Mouse (Mus musculus) heart, embryonic 12.5 days (tissue): ENCODE data around the gene Lzts2. TPM values are rescaled to one million over a fixed set of nuclear protein-coding genes. Genes with fewer than 3 reads are reported as not detected.
A peak's percentile ranks its signal among the peaks of the same experiment; 100 is the strongest.

ENCODE experiments used
- ATAC-seq: fragments of 200-750 bp; cut with Nextera tagmentation; 2 replicates; pipeline ENCODE4 v1.8.0; 2017; ENCODE audit warnings: moderate TSS enrichment, moderate library complexity; ENCODE audit not compliant: insufficient number of reproducible peaks, low FRiP score
- H3K27ac ChIP-seq: fragments of 300-500 bp; sonication (generic); 2 replicates; pipeline ENCODE4 v1.5.1; 2016; ENCODE audit warnings: mild to moderate bottlenecking, moderate library complexity; ENCODE audit not compliant: poor library complexity, severe bottlenecking
- H3K27me3 ChIP-seq: fragments of 300-500 bp; sonication (generic); replicated peaks from 2 replicates; pipeline ENCODE4 v1.6.1; 2016; ENCODE audit warnings: mild to moderate bottlenecking, moderate library complexity
- H3K36me3 ChIP-seq: fragments of 300-500 bp; sonication (generic); 2 replicates; pipeline ENCODE4 v1.6.1; 2016; ENCODE audit warnings: mild to moderate bottlenecking, moderate library complexity
- H3K4me1 ChIP-seq: fragments of 300-500 bp; sonication (generic); replicated peaks from 2 replicates; pipeline ENCODE4 v1.6.1; 2016; ENCODE audit warnings: mild to moderate bottlenecking
- H3K4me2 ChIP-seq: fragments of 300-500 bp; sonication (generic); 2 replicates; pipeline ENCODE4 v1.6.1; 2016; ENCODE audit warnings: mild to moderate bottlenecking, moderate library complexity
- H3K4me3 ChIP-seq: fragments of 300-500 bp; sonication (generic); 2 replicates; pipeline ENCODE4 v1.5.1; 2016; ENCODE audit warnings: mild to moderate bottlenecking
- H3K9ac ChIP-seq: fragments of 300-500 bp; sonication (generic); 2 replicates; pipeline ENCODE4 v1.6.1; 2016; ENCODE audit warnings: mild to moderate bottlenecking, moderate library complexity
- H3K9me3 ChIP-seq: fragments of 300-500 bp; sonication (generic); replicated peaks from 2 replicates; pipeline ENCODE4 v1.6.1; 2016; ENCODE audit warnings: mild to moderate bottlenecking, moderate library complexity
- WGBS: fragments of 180-500 bp; shearing (Covaris S2); methylation state at CpG from one replicate; pipeline ENCODE4 v1.1.7; 2016; 5-methylcytosine and 5-hydroxymethylcytosine counted together
- polyA plus RNA-seq: library from polyadenylated mRNA; unstranded; fragments of >200 nt; fragmentation: Nextera tagmentation; extraction: Ambion mirVana; gene quantifications from 2 replicates; pipeline ENCODE4 v1.2.1, GENCODE M21; 2016

The Lzts2 gene
- polyA plus RNA-seq = 58.3 and 58.5 TPM in 2 replicates

DNA sequence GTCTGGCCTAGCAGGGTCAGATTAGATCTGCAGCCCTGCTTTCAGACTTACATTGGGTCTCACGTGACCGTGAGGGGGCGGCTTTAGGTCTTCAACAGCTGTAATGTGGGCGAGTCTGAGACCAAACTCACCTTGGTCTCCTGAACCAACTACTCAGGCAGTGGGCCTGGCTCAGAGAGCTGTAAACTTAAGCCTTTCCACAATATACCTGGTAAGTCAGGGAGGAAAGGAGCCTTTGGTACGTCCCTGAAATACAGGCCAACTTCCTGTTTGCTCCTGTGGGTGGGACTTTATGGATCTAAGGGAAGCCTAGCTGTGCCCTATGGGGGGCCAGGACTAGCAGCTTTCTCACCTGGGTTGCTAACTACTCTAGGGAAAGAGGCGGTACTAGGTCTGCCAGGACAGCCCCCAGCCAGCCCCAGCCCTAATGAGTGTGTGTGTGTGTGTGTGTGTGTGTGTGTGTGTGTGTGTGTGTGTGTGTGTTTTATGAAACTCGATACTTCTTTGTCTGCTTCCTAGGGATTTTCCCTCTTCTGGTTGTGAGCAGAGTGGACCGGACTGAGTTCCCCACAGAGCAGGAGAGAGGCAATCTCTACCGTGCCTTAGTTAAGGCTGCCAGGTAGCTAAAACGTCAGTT is at the start of gene Lzts2:
Gene Lzts2 (plus strand): TSS at position 80 of the 637 bp plus-strand sequence.
- Histone ChIP-seq H3K27me3 (no peaks in the 10 kb centered on the region), H3K9ac (peak within 1 kb of the TSS; percentile 97), H3K4me1 (peaks cover 31% of the 10 kb centered on the region), H3K4me2 (peak within 1 kb of the TSS; percentile 98), H3K36me3 (peaks cover 24% of the 10 kb centered on the region), H3K4me3 (peak within 1 kb of the TSS; percentile 78), H3K27ac (peak within 1 kb of the TSS; percentile 100), H3K9me3 (no peaks in the 10 kb centered on the region)
- WGBS = 4% methylated on average over 9 of the region's 10 CpGs
- ATAC-seq = no peak

DNA sequence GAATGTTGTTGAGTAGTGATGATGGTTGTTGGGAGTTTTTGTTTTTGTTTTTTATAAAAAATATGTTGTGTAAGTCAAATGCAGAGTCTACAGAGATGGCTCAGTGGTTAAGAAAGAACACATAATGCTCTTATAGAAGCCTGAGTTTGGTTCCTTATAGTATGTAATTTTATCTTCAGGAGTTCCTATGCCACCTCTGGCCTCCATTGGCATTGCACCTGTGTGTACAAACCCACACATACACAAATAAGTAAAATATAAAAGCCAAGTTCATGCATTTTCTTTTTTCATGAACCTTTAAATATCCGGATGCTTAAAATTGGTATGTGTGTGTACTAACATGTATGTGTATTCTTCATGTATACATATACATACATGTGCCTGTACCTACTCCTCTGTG is 48.2 kb upstream of the Lzts2 start:
- no peaks in the 10 kb centered on the region for H3K27me3 ChIP-seq
- H3K27ac ChIP-seq = no peak overlapping the region
- H3K4me3 ChIP-seq = no peak overlapping the region
- peaks cover 78% of the 10 kb centered on the region for H3K36me3 ChIP-seq
- no peak overlapping the region for H3K9ac ChIP-seq
- ATAC-seq = no peak
- no peaks in the 10 kb centered on the region for H3K4me1 ChIP-seq
- no peaks in the 10 kb centered on the region for H3K9me3 ChIP-seq
- H3K4me2 ChIP-seq = no peak overlapping the region
- WGBS = 88% methylated on average over 1 of the region's 1 CpGs

DNA sequence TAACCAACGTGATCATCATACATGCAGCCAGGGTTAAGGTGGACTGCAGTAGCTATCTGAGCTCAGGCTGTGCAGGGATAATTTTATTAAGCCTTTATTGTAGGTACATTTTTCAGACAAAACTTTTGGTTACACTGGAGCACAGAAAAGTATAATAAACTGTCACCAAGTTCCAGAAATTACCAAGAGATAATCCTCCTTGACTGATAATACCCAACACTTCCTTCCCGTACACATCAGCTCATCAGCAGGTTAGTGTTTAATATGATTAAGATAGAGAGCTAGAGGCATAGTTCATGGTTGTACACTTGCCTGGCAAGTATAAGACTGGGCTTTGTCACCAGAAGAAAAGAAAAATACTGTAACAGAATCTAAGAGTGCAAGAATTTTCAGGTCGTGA is 45.9 kb upstream of the Lzts2 start:
- no peaks in the 10 kb centered on the region for H3K4me1 ChIP-seq
- no peak overlapping the region for H3K9ac ChIP-seq
- peaks cover 80% of the 10 kb centered on the region for H3K36me3 ChIP-seq
- 78% methylated on average over 3 of the region's 3 CpGs for WGBS
- no peak overlapping the region for H3K4me3 ChIP-seq
- no peaks in the 10 kb centered on the region for H3K27me3 ChIP-seq
- ATAC-seq = no peak
- H3K27ac ChIP-seq = no peak overlapping the region
- no peak overlapping the region for H3K4me2 ChIP-seq
- H3K9me3 ChIP-seq = no peaks in the 10 kb centered on the region

DNA sequence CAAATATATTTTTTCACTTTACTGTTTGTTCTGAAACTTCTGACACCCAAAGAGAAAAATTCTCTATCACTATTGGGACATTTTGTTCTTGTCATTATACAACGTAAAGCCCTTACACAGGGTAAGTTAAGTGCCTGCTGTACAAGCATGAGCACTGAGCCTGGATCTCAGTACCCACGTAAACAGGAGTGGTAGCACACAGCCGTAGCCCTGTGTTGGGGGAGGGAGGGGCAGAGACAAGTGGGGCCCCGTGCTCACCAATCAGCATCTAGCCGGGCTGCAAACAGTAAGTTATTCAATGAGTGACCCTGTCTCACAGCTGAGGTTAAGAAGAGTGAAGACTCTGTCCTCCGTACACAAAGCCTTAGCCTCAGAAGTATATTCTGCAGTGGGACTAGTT is 37.6 kb upstream of the Lzts2 start:
- Histone ChIP-seq H3K27me3 (no peaks in the 10 kb centered on the region), H3K9ac (no peak overlapping the region), H3K9me3 (no peaks in the 10 kb centered on the region), H3K4me1 (no peaks in the 10 kb centered on the region), H3K36me3 (peaks cover 87% of the 10 kb centered on the region), H3K4me3 (no peak overlapping the region), H3K4me2 (no peak overlapping the region), H3K27ac (no peak overlapping the region)
- no peak for ATAC-seq
- WGBS = 87% methylated on average over 6 of the region's 6 CpGs

DNA sequence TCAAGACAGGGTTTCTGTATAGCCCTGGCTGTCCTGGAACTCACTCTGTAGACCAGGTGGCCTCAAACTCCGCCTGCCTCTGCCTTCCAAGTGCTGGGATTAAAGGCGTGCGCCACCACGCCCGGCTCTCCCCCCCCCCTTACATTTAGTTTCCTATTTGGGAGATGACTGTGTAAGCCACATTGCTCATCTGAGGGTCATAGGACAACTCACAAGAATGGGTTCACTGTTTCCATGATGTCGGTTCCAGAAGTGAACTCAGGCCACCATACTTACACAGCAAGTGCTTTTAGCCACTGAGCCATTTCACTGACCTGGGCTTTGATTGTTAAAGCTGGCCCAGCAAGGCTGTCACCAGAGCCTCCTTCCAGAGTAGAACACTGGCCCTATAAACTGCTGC is 37.1 kb upstream of the Lzts2 start:
- H3K4me2 ChIP-seq = no peak overlapping the region
- H3K27me3 ChIP-seq = no peaks in the 10 kb centered on the region
- no peak overlapping the region for H3K27ac ChIP-seq
- no peaks in the 10 kb centered on the region for H3K4me1 ChIP-seq
- 92% methylated on average over 6 of the region's 6 CpGs for WGBS
- no peak for ATAC-seq
- H3K9ac ChIP-seq = no peak overlapping the region
- peaks cover 89% of the 10 kb centered on the region for H3K36me3 ChIP-seq
- H3K4me3 ChIP-seq = no peak overlapping the region
- H3K9me3 ChIP-seq = no peaks in the 10 kb centered on the region

DNA sequence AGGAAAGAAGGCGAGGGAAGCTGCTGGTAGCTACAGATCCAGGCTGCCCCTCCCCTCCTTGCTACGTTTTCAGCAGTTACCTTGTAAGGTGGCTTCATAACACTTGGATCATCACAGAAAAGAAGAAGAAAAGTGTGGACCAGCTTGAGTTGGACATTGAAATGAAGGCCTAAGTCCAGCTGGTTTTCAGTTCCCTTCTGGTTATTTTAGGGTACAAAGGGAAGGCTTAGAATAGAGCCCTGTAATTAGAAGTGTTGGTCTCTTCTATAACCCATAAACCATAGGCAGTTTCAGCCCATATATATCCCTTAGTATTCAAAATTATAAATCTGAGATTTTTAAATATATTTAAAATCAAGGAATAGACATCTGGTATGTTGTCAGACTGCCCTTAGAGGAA is 33.4 kb upstream of the Lzts2 start:
- Histone ChIP-seq H3K36me3 (peaks cover 68% of the 10 kb centered on the region), H3K4me3 (no peak overlapping the region), H3K4me1 (peaks cover 6% of the 10 kb centered on the region; the same call in 1 of the 2 replicates), H3K27me3 (no peaks in the 10 kb centered on the region), H3K27ac (no peak overlapping the region), H3K9me3 (no peaks in the 10 kb centered on the region), H3K9ac (no peak overlapping the region), H3K4me2 (no peak overlapping the region)
- 80% methylated on average over 2 of the region's 2 CpGs for WGBS
- no peak for ATAC-seq

DNA sequence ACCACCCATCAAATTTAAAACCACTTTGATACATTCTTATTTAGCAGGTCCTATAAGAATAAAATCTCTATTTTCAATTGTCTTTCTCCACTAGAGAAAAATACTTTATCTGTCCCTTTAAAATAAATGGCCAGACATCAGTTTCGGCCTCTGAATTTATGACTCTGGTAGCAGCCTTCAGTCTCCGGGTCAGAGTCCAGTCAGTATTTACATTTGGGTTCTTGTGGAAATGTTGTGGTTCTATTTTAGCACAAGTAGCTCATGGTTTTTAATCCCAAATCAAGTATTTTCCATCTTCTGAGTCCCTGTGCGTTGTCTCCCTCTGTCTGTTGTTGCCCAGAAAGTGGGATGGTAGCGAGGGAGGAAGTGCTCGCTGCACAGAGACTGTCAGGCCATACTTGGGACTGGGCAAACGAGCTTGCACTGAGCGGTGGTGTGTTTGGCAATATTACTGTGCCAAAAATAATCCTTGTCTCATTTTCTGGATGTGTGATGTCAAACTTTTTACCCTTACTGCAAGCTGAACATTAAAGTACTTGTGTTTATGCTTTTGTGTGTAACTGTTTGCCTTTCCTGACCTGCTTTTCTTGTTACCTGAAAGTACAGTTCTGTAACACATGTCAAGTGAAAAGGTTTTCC is 31.6 kb upstream of the Lzts2 start:
- no peak overlapping the region for H3K9ac ChIP-seq
- 80% methylated on average over 7 of the region's 7 CpGs for WGBS
- no peak overlapping the region for H3K27ac ChIP-seq
- peaks cover 50% of the 10 kb centered on the region for H3K36me3 ChIP-seq
- ATAC-seq = no peak
- peaks cover 7% of the 10 kb centered on the region; the same call in 1 of the 2 replicates for H3K27me3 ChIP-seq
- no peak overlapping the region for H3K4me2 ChIP-seq
- no peaks in the 10 kb centered on the region for H3K9me3 ChIP-seq
- peaks cover 7% of the 10 kb centered on the region; the same call in 1 of the 2 replicates for H3K4me1 ChIP-seq
- H3K4me3 ChIP-seq = no peak overlapping the region

DNA sequence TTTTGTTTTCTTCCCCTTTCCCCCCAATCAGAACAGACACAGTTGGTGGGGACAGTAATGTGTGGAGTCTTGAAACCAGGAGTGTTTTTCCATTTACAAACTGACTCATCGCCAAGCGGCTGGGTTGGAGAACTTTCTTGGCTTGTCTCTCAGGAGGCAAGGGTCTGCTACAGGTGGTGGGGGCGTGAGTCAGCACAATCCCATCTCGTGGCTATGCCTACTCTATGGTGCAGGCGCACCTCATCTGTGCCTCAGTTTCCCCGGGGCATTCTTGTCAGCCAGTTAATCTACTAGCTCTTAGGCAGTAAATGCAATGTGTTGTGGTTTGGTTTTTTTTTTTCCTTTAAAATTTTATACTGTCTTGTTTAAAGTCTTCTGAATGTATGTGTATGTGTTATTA is 30.8 kb upstream of the Lzts2 start:
- Histone ChIP-seq H3K4me1 (peaks cover 7% of the 10 kb centered on the region; the same call in 1 of the 2 replicates), H3K9me3 (no peaks in the 10 kb centered on the region), H3K4me2 (no peak overlapping the region), H3K27ac (no peak overlapping the region), H3K4me3 (no peak overlapping the region), H3K9ac (no peak overlapping the region), H3K27me3 (peaks cover 7% of the 10 kb centered on the region; the same call in 1 of the 2 replicates), H3K36me3 (peaks cover 42% of the 10 kb centered on the region)
- WGBS = 89% methylated on average over 6 of the region's 6 CpGs
- ATAC-seq = no peak

DNA sequence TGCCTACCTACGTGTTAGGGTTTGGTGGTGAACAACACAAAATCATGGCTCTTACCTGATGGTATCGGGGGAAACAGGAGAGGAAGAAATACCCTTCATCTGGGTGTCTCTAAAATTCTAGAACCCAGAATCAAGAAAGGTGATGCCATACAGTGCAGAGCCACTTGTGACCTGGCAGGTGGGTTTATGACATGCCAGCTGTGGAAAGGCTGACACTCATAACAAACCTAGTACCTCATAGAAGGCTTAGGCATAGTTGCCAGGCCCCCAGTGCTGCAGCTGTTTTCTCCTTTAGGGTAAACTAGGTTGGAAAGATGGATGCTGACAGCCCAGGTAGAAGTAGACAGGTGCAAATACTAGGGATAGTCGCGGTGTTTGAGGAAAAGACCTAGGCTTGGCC is 29.8 kb upstream of the Lzts2 start:
- WGBS = 95% methylated on average over 4 of the region's 4 CpGs
- Histone ChIP-seq H3K4me3 (no peak overlapping the region), H3K4me1 (peaks cover 8% of the 10 kb centered on the region), H3K4me2 (no peak overlapping the region), H3K27ac (no peak overlapping the region), H3K36me3 (peaks cover 35% of the 10 kb centered on the region), H3K9me3 (no peaks in the 10 kb centered on the region), H3K27me3 (peaks cover 7% of the 10 kb centered on the region; the same call in 1 of the 2 replicates), H3K9ac (no peak overlapping the region)
- no peak for ATAC-seq

DNA sequence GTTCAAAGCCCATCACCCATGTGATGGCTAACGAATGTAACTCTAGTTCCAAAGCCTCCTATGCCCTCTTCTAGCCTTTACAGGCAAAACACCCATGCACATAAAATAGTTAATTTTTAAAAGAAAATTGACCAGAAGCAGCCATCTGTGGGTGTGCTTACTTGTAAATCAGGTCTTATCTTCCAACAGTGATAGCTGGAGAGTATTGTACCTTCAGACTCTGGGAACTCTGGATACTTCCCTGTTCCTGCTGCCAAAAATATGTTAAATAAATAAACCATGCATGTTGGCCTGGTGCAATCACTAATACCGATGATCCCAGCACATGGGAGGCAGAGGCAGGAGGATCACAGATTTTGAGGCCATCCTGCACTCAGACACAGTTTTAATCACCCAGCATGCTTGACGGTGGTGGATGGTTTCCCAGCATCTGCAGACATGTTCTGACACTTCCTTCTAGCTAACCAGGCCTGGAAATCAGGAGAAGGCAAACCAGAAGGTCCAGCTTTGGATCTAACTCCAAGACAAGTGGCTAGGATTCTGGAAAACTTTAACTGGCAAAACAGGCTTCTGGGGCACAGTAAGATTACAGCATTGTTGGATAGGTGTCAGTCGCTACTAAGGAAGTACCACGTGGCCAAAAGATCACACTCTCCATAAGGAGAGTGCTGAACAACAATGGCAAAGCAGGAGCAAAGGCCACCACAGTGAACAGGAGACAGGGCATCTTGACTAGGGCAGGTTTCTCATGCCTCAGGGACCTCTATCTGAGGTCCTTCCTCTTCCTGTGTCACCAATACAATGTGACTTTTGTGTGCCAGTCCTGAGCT is 28.8 kb upstream of the Lzts2 start:
- H3K4me3 ChIP-seq = no peak overlapping the region
- H3K9ac ChIP-seq = no peak overlapping the region
- no peak overlapping the region for H3K4me2 ChIP-seq
- no peak overlapping the region for H3K27ac ChIP-seq
- ATAC-seq = no peak
- H3K9me3 ChIP-seq = no peaks in the 10 kb centered on the region
- H3K27me3 ChIP-seq = peaks cover 7% of the 10 kb centered on the region; the same call in 1 of the 2 replicates
- peaks cover 17% of the 10 kb centered on the region for H3K4me1 ChIP-seq
- WGBS = 38% methylated on average over 5 of the region's 5 CpGs
- H3K36me3 ChIP-seq = peaks cover 27% of the 10 kb centered on the region

DNA sequence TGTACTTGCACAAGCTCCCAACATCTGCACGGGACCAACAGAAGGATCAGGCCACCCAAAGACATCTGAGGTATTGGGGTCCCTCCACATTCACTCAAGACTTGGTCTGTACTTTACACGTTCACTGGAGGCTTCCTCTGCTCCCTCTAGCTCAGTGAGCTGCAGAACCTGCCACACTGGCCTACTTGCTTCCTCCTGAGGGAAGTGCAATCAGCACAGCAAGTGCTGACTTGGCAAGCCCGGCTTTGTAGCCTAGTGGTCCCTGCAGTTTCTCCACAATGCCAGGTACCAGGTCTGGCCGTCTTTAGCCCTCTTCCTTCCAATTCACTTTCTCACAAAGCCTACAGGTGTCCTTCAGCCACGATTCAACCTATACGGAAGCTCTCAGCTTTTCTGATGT is 27.2 kb upstream of the Lzts2 start:
- WGBS = 61% methylated on average over 6 of the region's 6 CpGs
- no peak overlapping the region for H3K4me3 ChIP-seq

More for the DNA sequence above, 27.2 kb upstream of the Lzts2 start:
- Histone ChIP-seq H3K4me2 (no peak overlapping the region), H3K9me3 (no peaks in the 10 kb centered on the region), H3K36me3 (peaks cover 13% of the 10 kb centered on the region), H3K27ac (no peak overlapping the region), H3K9ac (no peak overlapping the region), H3K27me3 (peaks cover 10% of the 10 kb centered on the region; the same call in 1 of the 2 replicates), H3K4me1 (peaks cover 17% of the 10 kb centered on the region)
- ATAC-seq = no peak
